In the genomic region with DNA sequence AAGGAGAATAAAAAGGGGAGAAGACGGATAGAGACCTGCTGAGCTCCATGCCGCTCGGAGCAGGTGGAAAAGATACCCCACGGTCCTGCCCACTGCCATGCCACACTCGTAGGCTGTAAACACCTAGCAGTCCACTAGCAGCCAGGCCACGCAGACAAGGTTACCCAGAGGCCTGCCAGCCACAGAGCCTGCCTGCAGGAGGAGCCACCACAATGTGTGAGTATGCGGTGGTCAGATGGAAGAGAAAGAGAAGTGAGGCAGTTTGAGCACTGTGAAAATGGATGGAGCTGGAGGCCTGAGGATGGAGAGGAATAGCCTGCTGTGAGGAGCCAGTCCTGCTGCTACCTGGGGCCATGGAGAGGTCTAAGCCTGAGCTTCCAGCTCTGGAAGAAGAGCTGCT, we compare ENCODE assay signal across 25 mouse cellular contexts.
A peak's percentile ranks its signal among the peaks of the same experiment; 100 is the strongest.
DNase-seq lines count a peak whose midpoint lies in the region; ATAC-seq and TF ChIP-seq lines count a peak whose summit lies in the region.
"Had no signal": no experiment of that assay in that cellular context is flagged by ENCODE, and none has a peak within 500 bp of the region (broad histone marks: within the 10 kb centered on the region; RNA-seq: fewer than 3 reads in every experiment).

No protein-coding gene starts in this region.

- TF ChIP-seq CTCF in liver, embryonic 14.5 days (IDR thresholded peaks at IDR 0.05; ENCODE audit: low read depth) = 0 out of 2 replicates have a peak, but pooled peaks have one; percentile 41

- peaks cover 26% of the 10 kb centered on the region for H3K4me1 ChIP-seq in heart, embryonic 10.5 days
- no peaks in the 10 kb centered on the region; a peak in 2 of 4 replicates for H3K4me1 ChIP-seq in liver, embryonic 14.5 days (replicated peaks; ENCODE audit: control insufficient read depth in 2 of 2, insufficient read depth in 2 of 2, low read length in 1 of 2)
- no peaks in the 10 kb centered on the region for H3K4me1 ChIP-seq in liver, embryonic 11.5 days (replicated peaks; ENCODE audit: control insufficient read depth, insufficient read depth, low read length)
- H3K4me1 ChIP-seq in neural tube, embryonic 11.5 days (ENCODE audit: control insufficient read depth, insufficient read depth, low read length) = no peaks in the 10 kb centered on the region
- H3K4me1 ChIP-seq: lung, embryonic 15.5 days had no signal

- no peaks in the 10 kb centered on the region for H3K36me3 ChIP-seq in heart, embryonic 10.5 days
- no peaks in the 10 kb centered on the region for H3K36me3 ChIP-seq in liver, embryonic 14.5 days (replicated peaks; ENCODE audit: control insufficient read depth, insufficient read depth, low read depth)
- H3K36me3 ChIP-seq in liver, embryonic 11.5 days (ENCODE audit: control insufficient read depth, insufficient read depth, low read length) = no peaks in the 10 kb centered on the region
- no peaks in the 10 kb centered on the region for H3K36me3 ChIP-seq in neural tube, embryonic 11.5 days (ENCODE audit: control insufficient read depth, insufficient read depth, low read length)
- H3K36me3 ChIP-seq: G1E; heart, embryonic 15.5 days; hindbrain, embryonic 15.5 days; limb, embryonic 10.5 days; lung, embryonic 15.5 days; neural tube, embryonic 12.5 days had no signal

- no peak overlapping the region for H3K4me2 ChIP-seq in liver, embryonic 14.5 days (ENCODE audit: low read depth)
- no peak overlapping the region for H3K4me2 ChIP-seq in liver, embryonic 11.5 days
- H3K4me2 ChIP-seq in neural tube, embryonic 11.5 days (ENCODE audit: low read depth) = no peak overlapping the region
- H3K4me2 ChIP-seq: heart, embryonic 15.5 days; hindbrain, embryonic 15.5 days; lung, embryonic 15.5 days; neural tube, embryonic 12.5 days had no signal

- no peak overlapping the region for H3K9ac ChIP-seq in liver, embryonic 14.5 days (replicated peaks)
- H3K9ac ChIP-seq in liver, embryonic 11.5 days (ENCODE audit: low read depth, low read length) = no peak overlapping the region
- no peak overlapping the region for H3K9ac ChIP-seq in neural tube, embryonic 11.5 days (ENCODE audit: low read length)
- H3K9ac ChIP-seq: forebrain, postnatal 0 days; heart, embryonic 15.5 days; hindbrain, embryonic 15.5 days; lung, embryonic 15.5 days; neural tube, embryonic 12.5 days had no signal

- TF ChIP-seq EP300 in liver, embryonic 14.5 days (IDR thresholded peaks at IDR 0.05; ENCODE audit: low read depth) = no peak

- H3K9me3 ChIP-seq in heart, embryonic 10.5 days = no peaks in the 10 kb centered on the region
- H3K9me3 ChIP-seq in liver, embryonic 14.5 days (ENCODE audit: control insufficient read depth, low read length) = no peaks in the 10 kb centered on the region
- no peaks in the 10 kb centered on the region for H3K9me3 ChIP-seq in liver, embryonic 11.5 days (ENCODE audit: control insufficient read depth, low read length)
- H3K9me3 ChIP-seq in neural tube, embryonic 11.5 days (ENCODE audit: control insufficient read depth, low read length) = no peaks in the 10 kb centered on the region
- H3K9me3 ChIP-seq: heart, embryonic 15.5 days; hindbrain, embryonic 15.5 days; limb, embryonic 10.5 days; lung, embryonic 15.5 days; neural tube, embryonic 12.5 days had no signal

- no peak overlapping the region for H3K4me3 ChIP-seq in heart, embryonic 10.5 days
- no peak overlapping the region for H3K4me3 ChIP-seq in liver, embryonic 14.5 days (ENCODE audit: insufficient read depth in 1 of 2, low read depth in 2 of 2, low read length in 2 of 2)
- H3K4me3 ChIP-seq in liver, embryonic 11.5 days (ENCODE audit: low read depth, low read length) = no peak overlapping the region
- H3K4me3 ChIP-seq in neural tube, embryonic 11.5 days (ENCODE audit: low read depth, low read length) = no peak overlapping the region
- H3K4me3 ChIP-seq: heart, embryonic 15.5 days; hindbrain, embryonic 15.5 days; limb, embryonic 10.5 days; lung, embryonic 15.5 days; neural tube, embryonic 12.5 days had no signal

- 76% methylated on average over 7 of the region's 7 CpGs for WGBS in heart, embryonic 10.5 days
- 71% methylated on average over 7 of the region's 7 CpGs for WGBS in liver, embryonic 14.5 days (ENCODE audit: insufficient replicate concordance)
- WGBS in liver, embryonic 11.5 days = 81% methylated on average over 7 of the region's 7 CpGs
- WGBS in neural tube, embryonic 11.5 days = 82% methylated on average over 7 of the region's 7 CpGs

- H3K27me3 ChIP-seq in heart, embryonic 10.5 days (ENCODE audit: insufficient read depth, poor library complexity, severe bottlenecking) = peaks cover 27% of the 10 kb centered on the region
- no peaks in the 10 kb centered on the region for H3K27me3 ChIP-seq in liver, embryonic 14.5 days (ENCODE audit: control insufficient read depth, insufficient read depth, low read length)
- no peaks in the 10 kb centered on the region; the same call in 1 of the 2 replicates for H3K27me3 ChIP-seq in liver, embryonic 11.5 days (replicated peaks; ENCODE audit: control insufficient read depth, insufficient read depth, low read length)
- H3K27me3 ChIP-seq in neural tube, embryonic 11.5 days (ENCODE audit: control insufficient read depth, insufficient read depth, low read length) = no peaks in the 10 kb centered on the region
- H3K27me3 ChIP-seq: hindbrain, embryonic 15.5 days; lung, embryonic 15.5 days; neural tube, embryonic 12.5 days had no signal

- peak; percentile 70 for DNase-seq in heart, embryonic 10.5 days (ENCODE audit: low spot score)
- DNase-seq in heart, adult 18-20 months = no peak
- no peak for DNase-seq in liver, embryonic 14.5 days (ENCODE audit: low read depth in 3 of 3, low spot score in 3 of 3)
- DNase-seq in liver, embryonic 11.5 days (ENCODE audit: low spot score) = no peak
- DNase-seq in neural tube, embryonic 11.5 days (ENCODE audit: low spot score) = peak; percentile 4
- DNase-seq in neural tube, embryonic 10.5 days (ENCODE audit: extremely low spot score, low spot score) = no peak
- no peak for DNase-seq in cerebellum, adult 9-11 months
- DNase-seq: adrenal gland, adult 2 months; cerebellum, adult 18-20 months; forebrain, postnatal 0 days; gastrocnemius, postnatal 25 days; kidney, adult 18-20 months; liver; right cerebral cortex, postnatal 25 days; spleen, adult 18-20 months; thymus, postnatal 14 days had no signal

- H3K27ac ChIP-seq in heart, embryonic 10.5 days = no peak overlapping the region
- no peak overlapping the region for H3K27ac ChIP-seq in liver, embryonic 14.5 days
- no peak overlapping the region for H3K27ac ChIP-seq in liver, embryonic 11.5 days (ENCODE audit: low read depth, low read length)
- no peak overlapping the region for H3K27ac ChIP-seq in neural tube, embryonic 11.5 days (ENCODE audit: low read depth, low read length)
- H3K27ac ChIP-seq: heart, embryonic 15.5 days; hindbrain, embryonic 15.5 days; limb, embryonic 10.5 days; lung, embryonic 15.5 days; macrophage; neural tube, embryonic 12.5 days had no signal

- ATAC-seq in liver, embryonic 14.5 days (ENCODE audit: insufficient read depth) = no peak
- ATAC-seq in liver, embryonic 11.5 days (replicated peaks; ENCODE audit: low FRiP score) = no peak
- no peak for ATAC-seq in neural tube, embryonic 11.5 days (ENCODE audit: insufficient read depth, low FRiP score, low TSS enrichment)
- no peak for ATAC-seq in inflammation-experienced regulatory T-cells, adult 6 months
- ATAC-seq: CD4-positive, CD25-positive, alpha-beta regulatory T cell, adult 4 months; forebrain, postnatal 0 days had no signal

Comparison
In these comparisons a context has a peak if more than half of its experiments do, and no peak if none do; other contexts are left out.
1. DNase-seq: peak in heart, embryonic 10.5 days (single experiment) and neural tube, embryonic 11.5 days (single experiment); none in heart, adult 18-20 months (0 of 2), liver, embryonic 14.5 days (0 of 3), liver, embryonic 11.5 days (single experiment), neural tube, embryonic 10.5 days (single experiment) and cerebellum, adult 9-11 months (single experiment).